Mouse (Mus musculus) embryonic facial prominence, embryonic 10.5 days (tissue): ENCODE measurements around the gene Safb2. TPM values are rescaled to one million over a fixed set of nuclear protein-coding genes. Genes with fewer than 3 reads are reported as not detected.

Experiments
- DNase-seq: peaks from one replicate; pipeline ENCODE4 v3.0.0-alpha.2; 2017; ENCODE audit warnings: low spot score
- H3K27ac ChIP-seq: fragments of 300-500 bp; sonication (generic); replicated peaks from 2 replicates; pipeline ENCODE4 v1.5.1; 2016; ENCODE audit warnings: mild to moderate bottlenecking
- H3K27me3 ChIP-seq: fragments of 300-500 bp; sonication (generic); replicated peaks from 2 replicates; pipeline ENCODE4 v1.6.1; 2016; ENCODE audit warnings: low read depth, mild to moderate bottlenecking; ENCODE audit not compliant: poor library complexity, severe bottlenecking
- H3K36me3 ChIP-seq: fragments of 300-500 bp; sonication (generic); replicated peaks from 2 replicates; pipeline ENCODE4 v1.6.1; 2016; ENCODE audit warnings: mild to moderate bottlenecking, moderate library complexity
- H3K4me1 ChIP-seq: fragments of 300-500 bp; sonication (generic); 2 replicates; pipeline ENCODE4 v1.6.1; 2016
- H3K4me3 ChIP-seq: fragments of 300-500 bp; sonication (generic); 2 replicates; pipeline ENCODE4 v1.5.1; 2016; ENCODE audit warnings: mild to moderate bottlenecking, moderate library complexity
- H3K9me3 ChIP-seq: fragments of 300-500 bp; sonication (generic); 2 replicates; pipeline ENCODE4 v1.6.1; 2016; ENCODE audit warnings: mild to moderate bottlenecking
- WGBS: fragments of 180-500 bp; shearing (Covaris S2); methylation state at CpG from one replicate; pipeline ENCODE4 v1.1.7; 2016; 5-methylcytosine and 5-hydroxymethylcytosine counted together
- polyA plus RNA-seq: library from polyadenylated mRNA; unstranded; fragments of >200 nt; fragmentation: Nextera tagmentation; extraction: Ambion mirVana; gene quantifications from 2 replicates; pipeline ENCODE4 v1.2.1, GENCODE M21; 2016

Safb2 gene
- polyA plus RNA-seq, 1 experiment from 2014 or later = 98.6 TPM

DNA sequence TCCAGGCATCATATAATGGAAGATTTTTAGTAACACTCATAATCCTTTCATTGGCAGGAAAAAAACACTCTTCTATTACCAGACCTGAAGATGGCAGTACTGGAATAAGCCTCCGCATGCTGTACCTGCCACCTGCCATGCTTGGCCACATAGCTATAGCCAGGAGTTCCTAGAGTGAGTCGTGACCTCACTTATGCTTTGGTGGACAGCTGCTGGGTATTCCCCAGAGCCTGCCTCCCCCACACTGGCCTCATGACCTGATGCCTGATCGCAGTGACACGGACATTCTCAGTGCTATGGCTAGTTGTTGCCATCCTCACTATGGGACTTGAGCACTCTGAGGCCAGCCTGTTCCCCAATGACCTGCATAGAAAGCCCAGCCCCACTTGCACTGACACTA lies 14.1 kb downstream of the Safb2 start:
- no peak overlapping the region for H3K27ac ChIP-seq
- peaks cover 99% of the 10 kb centered on the region for H3K36me3 ChIP-seq
- no peaks in the 10 kb centered on the region for H3K9me3 ChIP-seq
- no peaks in the 10 kb centered on the region for H3K4me1 ChIP-seq
- no peak overlapping the region for H3K4me3 ChIP-seq
- no peaks in the 10 kb centered on the region for H3K27me3 ChIP-seq
- 91% methylated on average over 4 of the region's 4 CpGs for WGBS
- DNase-seq = no peak

DNA sequence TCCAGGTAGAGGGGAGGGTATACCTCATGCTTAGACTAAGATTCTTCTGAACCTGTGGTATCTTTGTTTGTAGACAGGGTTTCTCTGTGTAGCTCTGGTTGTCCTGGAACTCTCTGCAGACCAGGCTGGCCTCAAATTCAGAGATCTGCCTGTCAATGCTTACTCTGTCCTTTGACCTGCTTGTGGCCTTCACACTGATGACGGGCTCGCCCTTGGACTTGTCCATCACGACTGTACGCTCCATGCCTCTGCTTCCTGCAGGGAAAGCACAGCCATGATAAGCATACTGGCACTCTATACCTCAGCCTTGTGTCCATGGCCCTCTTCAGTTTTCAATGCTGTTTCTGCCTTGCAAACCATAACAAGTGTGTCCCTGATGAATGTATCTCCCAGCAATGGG lies 17.0 kb downstream of the Safb2 start:
- no peak overlapping the region for H3K4me3 ChIP-seq
- H3K27me3 ChIP-seq = no peaks in the 10 kb centered on the region
- DNase-seq = no peak
- H3K4me1 ChIP-seq = no peaks in the 10 kb centered on the region
- no peaks in the 10 kb centered on the region for H3K9me3 ChIP-seq
- WGBS = 96% methylated on average over 4 of the region's 4 CpGs
- no peak overlapping the region for H3K27ac ChIP-seq
- H3K36me3 ChIP-seq = peaks cover 100% of the 10 kb centered on the region

DNA sequence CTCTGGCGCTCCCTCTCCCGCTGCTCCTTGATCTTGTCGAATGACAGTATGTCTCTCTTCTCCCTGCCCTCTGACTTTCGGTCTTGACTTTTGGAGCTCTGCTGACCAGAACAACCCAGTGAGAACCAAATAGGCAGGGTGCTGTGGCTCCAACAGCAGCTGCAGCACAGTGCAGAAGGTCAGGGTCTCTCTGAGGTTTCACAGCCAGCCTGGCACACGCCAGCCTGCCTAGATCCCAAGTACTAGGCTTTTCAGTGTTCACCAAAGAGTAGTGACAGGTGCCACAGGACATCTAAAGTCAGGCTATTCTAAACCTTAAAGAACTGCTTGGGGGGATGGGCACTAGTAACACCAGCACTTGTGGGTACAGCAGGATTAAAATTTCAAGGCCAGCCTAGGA lies 17.5 kb downstream of the Safb2 start:
- Histone ChIP-seq H3K36me3 (peaks cover 100% of the 10 kb centered on the region), H3K27ac (no peak overlapping the region), H3K27me3 (no peaks in the 10 kb centered on the region), H3K4me1 (no peaks in the 10 kb centered on the region), H3K9me3 (no peaks in the 10 kb centered on the region), H3K4me3 (no peak overlapping the region)
- no peak for DNase-seq
- 92% methylated on average over 5 of the region's 5 CpGs for WGBS

DNA sequence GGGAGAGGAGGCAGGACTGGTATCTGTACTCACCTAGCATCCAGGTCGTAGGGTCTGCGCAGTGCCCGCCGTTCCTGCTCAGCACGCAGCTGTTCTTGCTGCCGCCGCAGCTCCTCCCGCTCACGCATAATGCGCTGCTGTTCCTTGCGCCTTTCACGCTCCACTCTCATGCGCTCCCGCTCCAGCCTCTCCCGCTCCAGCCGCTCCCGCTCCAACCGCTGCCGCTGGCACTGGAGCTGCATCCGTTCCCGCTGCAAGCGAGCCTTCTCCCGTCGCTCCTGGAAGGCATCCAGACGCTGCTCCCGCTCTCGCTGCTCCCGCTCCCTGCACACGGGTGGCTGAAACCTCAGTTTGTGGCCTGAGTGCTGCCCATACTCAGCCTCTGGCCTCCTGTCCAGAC lies 18.1 kb downstream of the Safb2 start:
- Histone ChIP-seq H3K9me3 (no peaks in the 10 kb centered on the region), H3K4me3 (no peak overlapping the region), H3K36me3 (peaks cover 100% of the 10 kb centered on the region), H3K27me3 (no peaks in the 10 kb centered on the region), H3K4me1 (no peaks in the 10 kb centered on the region), H3K27ac (no peak overlapping the region)
- WGBS = 95% methylated on average over 29 of the region's 29 CpGs
- DNase-seq = no peak

DNA sequence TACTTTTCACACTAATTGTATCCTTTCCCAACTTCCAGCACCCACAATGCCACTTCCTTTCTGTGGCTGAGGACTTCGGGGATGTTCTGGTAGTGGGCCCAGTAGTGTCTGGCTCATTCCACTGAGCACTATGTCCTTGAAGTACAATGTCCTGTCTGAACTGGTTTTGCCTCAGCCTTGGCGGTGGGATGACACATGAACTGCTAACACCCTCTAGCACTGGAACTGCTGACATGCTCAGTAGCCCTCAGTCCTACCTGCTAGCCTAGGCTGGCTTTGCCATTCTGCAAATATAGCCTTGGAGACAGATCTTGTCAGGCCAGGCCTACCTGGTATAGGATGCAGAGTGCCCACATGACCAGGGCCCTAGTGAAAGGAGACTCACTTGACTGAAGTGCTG lies 22.5 kb downstream of the Safb2 start:
- no peak for DNase-seq
- no peak overlapping the region for H3K27ac ChIP-seq
- H3K4me1 ChIP-seq = no peaks in the 10 kb centered on the region
- WGBS = 97% methylated on average over 2 of the region's 2 CpGs
- H3K27me3 ChIP-seq = no peaks in the 10 kb centered on the region
- H3K36me3 ChIP-seq = peaks cover 66% of the 10 kb centered on the region
- H3K4me3 ChIP-seq = no peak overlapping the region
- H3K9me3 ChIP-seq = no peaks in the 10 kb centered on the region

DNA sequence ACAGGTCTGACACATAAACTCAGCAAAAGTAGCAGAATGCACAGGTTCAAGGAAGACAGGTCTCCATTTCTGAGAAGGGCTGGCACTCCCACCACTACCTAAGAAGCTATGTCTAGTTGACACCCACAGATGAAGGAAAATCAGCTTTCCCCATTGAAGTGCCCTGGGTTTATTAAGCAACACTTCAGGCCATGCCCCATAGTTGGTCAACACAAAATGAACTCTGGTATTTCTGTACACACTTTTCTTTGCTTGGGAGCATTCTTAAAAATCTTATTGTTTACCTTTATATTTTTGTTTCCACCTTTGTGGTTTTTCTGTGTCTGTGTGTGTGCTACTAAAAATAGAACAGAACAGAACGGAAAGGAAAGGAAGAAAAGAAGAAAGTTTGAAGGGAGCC lies 24.3 kb downstream of the Safb2 start:
- H3K9me3 ChIP-seq = no peaks in the 10 kb centered on the region
- H3K4me1 ChIP-seq = no peaks in the 10 kb centered on the region
- H3K27ac ChIP-seq = no peak overlapping the region
- H3K27me3 ChIP-seq = no peaks in the 10 kb centered on the region
- H3K36me3 ChIP-seq = peaks cover 49% of the 10 kb centered on the region
- WGBS = 81% methylated on average over 1 of the region's 1 CpGs
- H3K4me3 ChIP-seq = no peak overlapping the region
- no peak for DNase-seq

DNA sequence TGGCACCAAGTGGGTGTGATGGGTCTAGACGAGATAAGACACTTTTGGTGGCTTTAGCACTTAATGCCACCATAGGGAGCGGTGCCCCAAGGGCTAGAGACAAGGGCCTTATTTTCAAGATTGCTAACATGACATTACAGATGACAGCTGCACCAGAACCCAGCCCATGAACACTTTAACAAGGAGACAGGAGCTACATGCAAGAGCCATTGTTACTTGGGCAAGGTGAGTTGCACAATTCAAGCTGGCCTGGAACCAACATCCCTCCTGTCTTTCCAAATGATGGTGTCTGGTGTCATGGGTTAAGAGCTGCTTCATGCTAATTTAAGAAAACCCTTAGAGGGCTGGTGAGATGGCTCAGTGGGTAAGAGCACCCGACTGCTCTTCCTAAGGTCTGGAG lies 25.0 kb downstream of the Safb2 start:
- no peak for DNase-seq
- Histone ChIP-seq H3K4me3 (no peak overlapping the region), H3K9me3 (no peaks in the 10 kb centered on the region), H3K27me3 (no peaks in the 10 kb centered on the region), H3K27ac (no peak overlapping the region), H3K4me1 (0 out of 2 replicates have a peak, but pooled peaks cover 1% of the 10 kb centered on the region), H3K36me3 (peaks cover 41% of the 10 kb centered on the region)
- 75% methylated on average over 3 of the region's 3 CpGs for WGBS

DNA sequence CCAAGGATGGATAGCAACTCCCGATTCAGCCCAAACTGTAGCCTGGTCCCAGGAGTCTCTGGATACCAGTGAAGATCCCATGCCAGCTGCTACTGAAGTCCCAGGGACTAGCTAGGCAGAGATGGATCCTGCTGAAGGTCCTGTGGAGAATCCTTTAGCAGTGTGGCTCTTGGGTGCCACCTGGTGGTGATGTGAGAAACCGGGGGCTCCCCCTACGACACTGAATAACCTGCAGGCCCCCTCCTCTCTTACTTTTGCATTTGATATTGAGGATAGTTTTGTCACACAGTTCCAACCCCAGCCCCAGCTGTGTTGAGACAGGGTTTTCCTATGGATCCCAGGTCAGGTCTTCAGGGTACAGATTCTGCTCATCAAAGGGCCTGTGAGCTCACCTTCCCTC lies 25.9 kb downstream of the Safb2 start:
- Histone ChIP-seq H3K4me3 (no peak overlapping the region), H3K36me3 (peaks cover 32% of the 10 kb centered on the region), H3K9me3 (no peaks in the 10 kb centered on the region), H3K27ac (no peak overlapping the region), H3K4me1 (peaks cover 5% of the 10 kb centered on the region; the same call in 1 of the 2 replicates), H3K27me3 (no peaks in the 10 kb centered on the region)
- 25% methylated on average over 3 of the region's 3 CpGs for WGBS
- DNase-seq = peak; percentile 73

DNA sequence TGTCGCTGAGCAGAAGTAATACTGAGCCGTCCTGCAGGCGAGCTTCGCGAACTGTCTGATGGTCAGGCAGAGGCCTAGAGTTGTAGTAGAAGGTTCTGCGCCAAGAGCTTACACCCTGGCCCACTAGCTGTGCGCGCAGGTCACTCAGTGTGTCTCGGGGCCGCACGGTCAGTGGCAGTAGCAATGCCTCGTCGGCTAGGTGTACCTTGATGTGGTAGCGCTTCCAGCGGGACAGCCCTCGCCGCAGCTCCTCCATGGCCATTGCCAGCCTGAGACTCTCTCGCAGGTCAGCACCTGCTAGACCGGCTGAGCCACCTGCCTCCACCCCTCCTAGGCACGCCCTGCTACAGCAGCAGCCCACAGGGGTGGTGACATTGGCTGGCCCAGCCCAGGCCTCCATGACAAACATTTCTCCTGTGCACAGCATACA lies 30.2 kb downstream of the Safb2 start, which contains the start of gene Gm20219:
Gene Gm20219 (minus strand): TSS at position 266 of the 430 bp plus-strand sequence.
- peak; percentile 55 for DNase-seq
- peaks cover 15% of the 10 kb centered on the region for H3K4me1 ChIP-seq
- no peak within 1 kb of the TSS for H3K4me3 ChIP-seq
- WGBS = 75% methylated on average over 20 of the region's 20 CpGs
- no peak within 1 kb of the TSS for H3K27ac ChIP-seq
- no peaks in the 10 kb centered on the region for H3K9me3 ChIP-seq
- no peaks in the 10 kb centered on the region for H3K36me3 ChIP-seq
- H3K27me3 ChIP-seq = no peaks in the 10 kb centered on the region

DNA sequence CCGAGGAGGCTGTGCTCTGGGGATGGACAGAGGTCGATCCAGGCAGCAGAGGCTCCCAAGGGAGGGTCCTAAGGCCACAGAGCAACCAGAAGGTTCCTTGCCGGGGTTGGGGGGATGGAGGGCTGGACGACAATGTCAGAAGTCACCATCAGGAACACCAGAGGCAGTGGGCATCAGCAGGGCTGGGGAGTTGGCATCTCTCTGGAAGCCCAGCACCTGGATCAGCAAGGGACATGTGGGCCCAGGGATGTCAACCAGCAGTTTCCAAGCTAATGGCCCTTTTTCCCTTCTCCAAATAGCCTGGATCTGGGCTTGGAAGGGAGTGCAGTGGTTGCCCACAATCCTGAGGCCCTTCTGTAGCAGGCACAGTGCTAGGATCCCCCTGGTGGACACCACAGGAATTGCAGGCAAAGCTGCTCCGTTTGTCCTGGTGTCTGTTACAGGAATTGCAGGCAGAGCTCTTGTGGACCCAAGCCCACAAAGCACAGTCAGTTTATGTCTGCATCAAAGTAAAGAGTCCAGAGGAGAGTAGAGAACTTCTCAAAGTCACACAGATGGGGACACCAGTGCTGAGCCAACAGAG lies 31.5 kb downstream of the Safb2 start:
- 56% methylated on average over 5 of the region's 5 CpGs for whole genome bisulfite sequencing
- H3K27ac ChIP-seq = 0 out of 2 replicates have a peak overlapping the region, but pooled peaks have one; percentile 1
- DNase-seq = peak; percentile 84

DNA sequence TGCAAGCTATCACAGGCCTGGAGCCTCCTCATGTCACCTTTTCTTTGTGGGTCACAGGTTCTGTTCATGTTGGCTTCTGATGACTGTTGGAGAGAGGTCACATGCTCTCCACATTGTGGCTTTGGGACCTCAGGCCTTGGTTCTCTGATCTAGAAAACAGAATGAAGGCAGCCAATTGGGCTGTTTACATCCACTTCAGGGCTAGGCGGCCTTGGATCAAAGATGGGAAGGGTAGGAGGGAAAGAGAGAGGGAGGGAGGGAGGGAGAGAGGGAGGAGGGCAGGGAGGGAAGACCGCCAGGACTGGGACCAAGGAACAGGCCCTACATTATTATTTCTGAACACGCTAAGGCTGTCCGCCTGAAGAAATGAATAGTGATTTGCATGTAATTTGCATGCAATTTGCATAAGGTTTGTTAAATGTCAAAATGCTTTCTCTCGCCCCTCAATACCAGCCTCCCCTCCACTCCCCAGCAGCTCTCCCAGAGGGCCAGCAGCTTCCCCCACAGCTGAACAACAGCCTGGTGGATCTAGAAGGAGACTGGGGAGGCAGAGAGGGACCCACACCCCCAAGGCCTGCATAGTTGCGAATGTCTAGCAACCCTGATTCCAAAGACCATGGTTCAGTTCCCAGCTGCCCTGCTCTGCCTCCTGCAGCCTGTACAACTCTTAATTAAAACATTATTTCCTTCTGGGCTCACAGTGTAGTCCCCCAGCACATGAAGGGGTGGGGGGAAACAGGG lies 32.4 kb downstream of the Safb2 start:
- Histone ChIP-seq H3K4me3 (no peak overlapping the region), H3K27me3 (no peaks in the 10 kb centered on the region), H3K9me3 (no peaks in the 10 kb centered on the region), H3K27ac (no peak overlapping the region), H3K36me3 (no peaks in the 10 kb centered on the region), H3K4me1 (peaks cover 28% of the 10 kb centered on the region)
- WGBS = 78% methylated on average over 6 of the region's 6 CpGs
- no peak for DNase-seq

More for the DNA sequence above, 31.5 kb downstream of the Safb2 start:
- H3K36me3 ChIP-seq = no peaks in the 10 kb centered on the region
- peaks cover 24% of the 10 kb centered on the region for H3K4me1 ChIP-seq
- H3K9me3 ChIP-seq = no peaks in the 10 kb centered on the region
- H3K27me3 ChIP-seq = no peaks in the 10 kb centered on the region
- no peak overlapping the region for H3K4me3 ChIP-seq

DNA sequence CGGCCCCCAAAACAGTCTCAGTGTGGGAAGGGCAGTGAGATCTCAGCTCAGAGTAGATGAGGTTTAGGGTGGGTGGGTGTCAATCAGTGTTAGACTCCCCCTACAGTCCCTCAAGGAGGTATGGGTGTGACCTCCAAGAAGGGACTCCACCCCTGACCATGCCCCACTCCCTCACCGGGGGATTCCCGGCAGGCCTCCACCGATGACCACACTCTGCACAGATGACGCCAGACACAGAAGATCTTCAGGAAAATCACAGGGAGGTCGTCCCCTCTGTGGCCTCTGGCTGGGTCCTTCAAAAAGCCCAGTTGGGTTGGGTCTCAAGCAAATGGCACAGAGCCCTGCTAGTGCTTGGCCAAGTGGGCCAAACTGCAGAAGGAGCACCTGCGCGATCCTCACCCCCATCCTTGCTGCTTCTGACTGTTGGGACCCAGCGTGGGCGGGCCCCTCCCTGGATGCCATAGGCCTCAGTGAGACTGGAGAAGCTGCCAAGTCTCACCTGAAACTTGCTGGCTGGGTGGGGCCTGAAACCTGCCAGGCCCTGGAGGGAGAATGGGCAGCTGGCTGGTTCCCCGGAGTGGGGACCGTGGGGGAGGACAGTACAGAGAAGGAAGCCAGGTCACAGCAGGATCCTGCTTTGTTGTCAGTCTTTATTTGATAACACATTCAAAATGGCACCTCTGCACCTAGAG lies 33.5 kb downstream of the Safb2 start:
- Histone ChIP-seq H3K36me3 (no peaks in the 10 kb centered on the region), H3K9me3 (no peaks in the 10 kb centered on the region), H3K4me3 (no peak overlapping the region), H3K4me1 (peaks cover 30% of the 10 kb centered on the region), H3K27ac (no peak overlapping the region; the same call in 1 of the 2 replicates), H3K27me3 (no peaks in the 10 kb centered on the region)
- peak; percentile 7 for DNase-seq
- WGBS = 77% methylated on average over 12 of the region's 12 CpGs
